Mouse (Mus musculus): ENCODE measurements around the gene Cnnm4.
A peak's percentile ranks its signal among the peaks of the same experiment; 100 is the strongest.
"Not testable (repeated sequence)": the region's sequence is repeated elsewhere in the genome, so short reads cannot be mapped to it uniquely, and the experiment has no call there.

The Cnnm4 gene

DNA sequence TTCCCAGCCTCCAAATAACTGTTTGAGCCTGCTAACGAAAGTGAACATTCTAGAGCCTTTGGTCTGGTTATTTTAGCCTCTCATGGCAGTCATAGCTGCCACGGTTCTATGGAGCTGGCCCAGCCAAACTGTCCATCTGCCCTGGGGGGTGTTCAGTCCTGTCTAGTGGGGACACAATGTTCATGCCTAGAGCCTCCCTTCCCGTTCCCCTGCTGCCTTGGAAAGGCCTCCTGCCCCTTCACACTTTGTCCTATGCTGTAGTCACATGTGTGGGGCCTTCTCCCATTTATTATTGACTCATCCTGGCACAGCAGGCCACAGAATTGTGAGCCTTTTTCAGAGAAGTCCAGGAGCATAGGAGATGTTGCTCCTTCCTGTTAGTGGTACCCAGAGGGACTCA lies 46.8 kb downstream of the Cnnm4 start:
- no peak for DNase-seq

DNA sequence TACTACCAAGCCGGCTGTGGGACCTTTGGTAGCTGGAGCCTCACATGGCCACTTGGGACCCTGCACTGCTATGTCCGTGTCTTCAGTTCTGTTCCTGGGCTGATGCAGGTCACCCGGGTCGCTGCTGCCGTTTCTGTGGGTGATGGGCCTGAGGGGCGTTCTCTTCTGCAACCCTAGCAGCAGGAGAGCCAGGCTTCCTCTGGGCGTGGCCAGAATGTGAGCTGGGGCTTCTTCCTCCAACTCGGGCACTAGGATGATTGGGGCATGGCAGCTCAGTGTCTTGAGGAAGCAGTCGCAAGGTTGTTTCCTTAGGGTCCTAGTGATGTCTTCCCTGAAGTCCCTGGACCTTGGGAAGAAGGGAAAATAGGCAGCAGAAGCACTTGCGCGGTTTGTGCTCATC lies 48.2 kb downstream of the Cnnm4 start:
- DNase-seq, result no peak

DNA sequence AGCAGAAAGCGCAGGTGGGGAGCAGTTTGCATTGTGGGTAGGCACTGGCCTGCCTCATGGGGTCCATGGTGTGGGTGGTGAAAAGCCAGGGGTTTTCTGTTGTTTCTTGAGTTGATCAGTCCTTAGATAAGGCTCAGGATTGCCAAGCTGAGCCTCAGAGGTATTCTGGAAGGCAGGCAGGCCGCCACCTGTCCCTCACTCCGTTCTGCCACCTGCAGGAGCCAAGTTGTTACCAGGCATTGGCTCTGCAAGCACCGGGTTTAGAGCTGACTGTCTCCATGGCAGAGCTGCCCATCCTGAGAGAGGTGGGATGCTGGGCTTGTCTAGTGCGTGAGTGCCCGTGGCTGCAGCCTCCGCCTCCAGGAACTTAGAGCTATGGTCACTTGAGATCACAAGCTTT lies 50.8 kb downstream of the Cnnm4 start:
- no peak for DNase-seq

DNA sequence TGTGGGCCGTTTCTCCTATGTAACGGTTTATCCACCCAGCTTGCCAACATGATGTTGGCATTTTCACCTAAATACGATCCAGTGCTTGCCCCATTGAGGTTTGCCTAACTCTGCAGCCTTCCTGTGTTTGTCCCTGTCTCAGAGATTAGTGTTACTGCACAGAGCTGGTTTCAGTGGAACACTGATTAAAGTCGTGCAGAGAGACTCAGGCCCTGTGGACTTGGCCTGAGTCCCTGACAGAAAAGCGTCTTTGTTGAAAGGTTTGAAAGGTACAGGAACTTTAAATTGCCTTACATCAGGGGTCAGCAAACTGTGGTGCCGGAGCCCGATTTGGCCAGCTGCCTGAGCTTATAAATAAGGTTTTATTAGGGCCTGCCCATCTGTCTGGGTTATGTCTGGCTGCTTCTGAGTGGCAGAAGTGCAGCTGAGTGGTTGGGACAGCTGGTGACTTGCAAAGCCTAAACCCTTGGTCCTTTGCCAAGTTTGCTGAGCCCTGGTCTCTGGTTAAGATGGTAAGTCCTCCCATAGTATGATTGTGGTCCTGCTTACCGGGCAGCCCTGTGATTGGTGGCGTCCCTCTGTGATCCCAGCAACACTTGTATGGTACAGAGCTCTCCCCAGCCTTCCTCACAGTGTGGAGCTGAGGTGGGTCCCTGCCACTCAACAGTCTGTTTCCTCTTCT lies 52.1 kb downstream of the Cnnm4 start:
- no peak for DNase-seq

DNA sequence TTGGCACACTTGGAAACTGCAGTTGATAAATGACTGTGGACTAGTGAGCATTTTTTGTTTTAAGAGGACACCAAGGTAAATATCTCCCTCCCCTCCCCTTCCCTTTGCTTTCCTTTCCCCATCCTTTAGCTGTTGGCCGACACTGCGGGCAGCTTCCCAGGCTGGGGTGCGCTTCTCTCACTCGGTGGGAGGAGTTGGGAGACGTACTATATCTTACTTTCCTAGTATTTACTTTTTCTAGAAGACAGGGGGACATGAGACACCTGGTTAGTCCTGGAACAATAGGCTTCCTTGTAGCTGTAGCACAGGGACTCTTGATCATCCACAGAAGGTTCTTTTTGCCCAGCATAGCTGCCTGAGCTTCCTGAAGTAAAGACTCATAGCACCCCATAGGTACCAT lies 52.6 kb downstream of the Cnnm4 start:
- DNase-seq, result no peak

DNA sequence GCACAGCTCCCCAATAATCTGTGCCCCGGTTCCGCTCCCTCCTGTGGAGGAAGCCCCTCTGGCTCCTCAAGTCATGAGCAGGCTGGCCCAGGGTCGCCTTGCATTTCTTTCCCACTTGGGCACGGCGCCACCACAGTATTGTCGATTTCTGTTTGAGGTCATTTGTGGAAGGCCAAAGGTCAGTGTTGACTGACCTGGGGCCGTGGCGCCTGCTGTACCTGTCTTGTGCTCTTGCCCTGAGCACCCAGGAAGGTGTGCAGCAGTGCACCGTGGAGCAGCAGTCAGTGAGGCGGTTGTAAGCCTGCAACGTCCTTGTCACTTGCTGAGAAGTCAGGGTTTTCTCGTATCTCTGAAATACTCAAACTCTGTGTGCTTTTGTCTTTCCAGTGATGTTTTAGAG lies 54.4 kb downstream of the Cnnm4 start:
- DNase-seq, result no peak

DNA sequence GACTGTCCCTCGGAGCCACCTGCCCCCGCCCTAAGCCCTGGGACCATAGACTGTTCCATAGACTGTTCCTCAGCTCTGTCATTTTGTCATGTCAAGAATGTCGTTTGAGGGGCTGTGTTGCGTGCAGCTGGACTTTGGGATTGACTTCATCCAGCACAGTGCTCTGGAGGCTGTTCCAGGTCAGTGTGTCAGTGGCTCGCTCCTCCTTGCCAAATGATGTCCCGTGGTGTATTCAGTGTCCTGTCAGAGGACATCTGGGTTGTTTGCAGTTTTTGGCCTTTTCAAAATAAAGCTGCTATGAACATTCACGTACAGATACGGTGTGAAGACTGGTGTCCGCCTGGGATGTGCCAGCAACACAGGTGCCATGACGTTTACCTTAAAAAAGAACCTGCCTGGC lies 55.5 kb downstream of the Cnnm4 start:
- no peak for DNase-seq

DNA sequence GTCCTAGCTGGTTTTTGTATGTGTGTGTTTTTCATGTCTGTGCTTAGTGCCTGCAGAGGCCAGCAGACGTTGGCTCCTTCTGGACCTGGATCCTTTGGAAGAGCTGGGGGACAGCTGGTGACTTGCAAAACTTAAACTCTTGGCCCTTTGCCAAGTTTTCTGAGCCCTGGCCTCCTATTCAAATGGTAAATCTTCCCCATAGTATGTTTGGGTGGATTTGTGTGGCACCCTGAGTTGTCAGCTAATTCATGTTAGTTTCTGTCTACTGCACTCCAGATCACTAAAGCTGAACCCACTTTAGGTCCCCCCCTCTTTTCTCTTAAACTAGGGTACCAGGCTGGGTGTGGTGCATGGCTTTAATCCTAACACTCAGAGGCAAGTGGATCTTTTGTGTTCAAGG lies 56.9 kb downstream of the Cnnm4 start:
- no peak for DNase-seq

DNA sequence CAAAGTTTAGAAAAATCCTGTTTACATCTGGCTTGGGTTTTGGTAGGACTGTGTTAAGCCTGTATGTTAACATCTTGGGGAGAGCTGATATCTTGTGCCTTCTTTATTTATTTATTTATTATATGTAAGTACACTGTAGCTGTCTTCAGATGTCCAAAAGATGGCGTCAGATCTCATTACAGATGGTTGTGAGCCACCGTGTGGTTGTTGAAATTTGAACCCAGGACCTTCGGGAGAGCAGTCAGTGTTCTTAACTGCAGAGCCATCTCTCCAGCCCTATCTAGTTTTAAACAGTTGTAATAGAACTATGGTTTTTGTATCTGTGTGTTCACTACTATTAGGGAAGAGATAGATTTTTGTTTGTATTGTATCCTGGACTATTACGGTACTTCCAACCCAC lies 57.9 kb downstream of the Cnnm4 start:
- no peak for DNase-seq

DNA sequence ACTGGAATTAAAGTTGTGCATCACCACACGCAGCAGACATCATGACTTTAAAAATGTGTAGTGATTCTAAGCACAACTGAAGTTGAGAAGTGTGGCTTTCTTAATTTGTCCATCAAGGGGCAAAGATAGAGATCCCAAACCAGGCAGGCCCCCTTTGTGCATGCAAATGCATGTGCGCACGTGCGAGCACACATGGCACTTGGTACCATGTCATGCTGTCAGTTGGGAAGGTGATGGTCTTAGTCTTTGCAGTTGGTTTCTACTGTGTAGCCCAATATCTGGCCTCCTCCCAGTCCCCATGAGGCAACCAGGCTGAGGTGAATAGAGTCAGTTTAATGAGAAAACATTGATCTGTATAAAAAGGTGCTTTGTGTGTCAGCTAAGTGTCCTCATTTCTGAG lies 58.5 kb downstream of the Cnnm4 start:
- DNase-seq, result no peak

DNA sequence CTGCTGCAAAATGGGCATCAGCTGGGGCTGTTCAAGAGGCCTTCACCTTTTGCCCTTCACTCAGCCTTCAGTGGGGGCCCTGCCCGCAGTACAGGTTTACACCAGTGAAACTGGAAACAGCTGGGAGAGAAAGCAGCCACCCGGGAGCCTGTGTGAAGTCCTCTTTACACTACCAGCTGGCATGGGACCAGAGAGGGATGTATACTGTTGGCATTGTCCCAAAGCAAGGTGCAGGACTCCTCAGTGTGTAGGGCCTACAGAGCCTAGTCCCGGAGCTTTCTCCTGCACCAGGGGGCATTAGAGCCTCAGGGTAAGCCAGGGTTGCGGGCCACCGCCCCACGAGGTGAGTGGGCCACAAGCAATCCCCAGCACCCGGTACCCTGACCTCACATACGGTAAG lies 59.1 kb downstream of the Cnnm4 start:
- DNase-seq, result no peak

DNA sequence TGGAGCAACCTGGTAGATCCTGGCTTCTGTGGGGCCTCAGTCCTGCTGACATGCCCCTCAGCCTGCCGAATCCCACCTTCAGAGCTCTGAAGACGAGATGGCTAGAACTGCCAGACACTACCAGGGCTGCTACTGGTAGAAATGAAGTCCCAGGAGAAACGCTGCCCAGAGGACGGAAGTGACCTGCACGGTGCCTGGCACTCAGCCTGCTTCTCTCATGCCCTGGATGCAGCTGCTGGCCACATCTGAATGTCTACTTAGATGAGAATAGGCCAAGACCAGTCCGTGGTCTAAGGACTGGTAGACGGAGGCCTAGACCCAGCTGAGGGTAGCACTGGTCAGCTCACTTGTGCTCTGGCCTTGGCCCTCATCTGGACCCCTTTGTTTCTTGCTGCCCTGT lies 59.5 kb downstream of the Cnnm4 start:
- no peak for DNase-seq

DNA sequence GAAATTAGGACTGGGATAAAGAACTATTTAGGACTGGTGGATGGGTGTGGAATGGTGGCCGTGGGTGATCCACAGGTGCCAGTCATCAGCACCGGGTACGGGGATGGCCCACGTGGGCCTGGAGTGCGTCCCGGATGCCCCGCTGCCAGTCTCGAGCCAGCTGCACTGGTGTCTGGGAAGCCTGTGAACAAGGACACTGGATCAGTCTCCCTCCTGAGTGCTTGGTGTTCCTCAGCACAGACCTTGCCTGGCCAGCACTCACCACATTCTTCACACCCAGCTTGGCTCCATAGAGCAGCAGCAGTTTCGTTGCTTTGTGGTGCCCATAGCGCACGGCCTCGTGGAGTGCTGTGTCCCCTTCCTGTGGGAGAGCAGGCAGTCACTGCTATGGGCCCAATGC lies 60.0 kb downstream of the Cnnm4 start:
- no peak for DNase-seq

DNA sequence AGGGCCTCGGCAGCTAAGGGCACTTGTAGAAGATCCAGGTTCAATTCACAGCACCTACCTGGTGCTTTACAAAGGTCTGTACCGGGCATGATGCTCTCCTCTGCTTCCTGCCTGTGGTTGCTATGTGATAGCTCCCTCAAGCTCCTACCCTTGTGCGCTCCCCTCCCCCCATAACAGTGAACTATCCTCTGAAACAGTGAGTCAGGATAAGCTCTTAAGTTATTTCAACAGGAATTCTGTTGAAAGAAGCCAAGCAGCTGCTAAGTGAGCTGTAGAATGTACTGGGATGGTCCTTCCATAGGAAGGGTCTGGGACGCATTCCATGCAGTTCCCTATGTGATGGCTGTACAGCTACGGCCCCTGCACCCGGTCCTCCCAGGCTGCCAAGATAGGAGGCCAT lies 62.1 kb downstream of the Cnnm4 start:
- DNase-seq, result no peak

DNA sequence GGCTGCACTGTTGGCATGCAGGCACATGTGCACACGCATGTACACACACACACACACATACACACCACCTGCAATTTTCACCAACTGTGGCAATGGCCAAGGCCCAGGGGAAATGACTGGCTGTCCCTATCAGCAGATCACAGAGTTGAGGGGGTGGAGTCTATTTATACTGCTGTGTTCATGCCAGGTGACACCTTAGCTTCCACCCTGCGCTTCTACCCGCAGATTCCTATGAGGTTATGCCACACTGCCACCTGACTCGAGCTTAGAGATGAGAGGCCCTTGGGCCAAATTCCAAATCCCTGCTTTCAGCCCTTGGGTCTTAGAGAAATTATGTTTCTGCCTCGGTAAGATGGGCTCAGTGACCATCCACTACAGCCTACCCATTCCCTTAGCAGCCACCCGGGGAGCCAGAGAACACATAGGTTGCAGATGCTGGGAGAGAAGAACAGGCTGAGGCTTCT lies 63.2 kb downstream of the Cnnm4 start:
- DNase-seq, result peak; percentile 43 to 64

DNA sequence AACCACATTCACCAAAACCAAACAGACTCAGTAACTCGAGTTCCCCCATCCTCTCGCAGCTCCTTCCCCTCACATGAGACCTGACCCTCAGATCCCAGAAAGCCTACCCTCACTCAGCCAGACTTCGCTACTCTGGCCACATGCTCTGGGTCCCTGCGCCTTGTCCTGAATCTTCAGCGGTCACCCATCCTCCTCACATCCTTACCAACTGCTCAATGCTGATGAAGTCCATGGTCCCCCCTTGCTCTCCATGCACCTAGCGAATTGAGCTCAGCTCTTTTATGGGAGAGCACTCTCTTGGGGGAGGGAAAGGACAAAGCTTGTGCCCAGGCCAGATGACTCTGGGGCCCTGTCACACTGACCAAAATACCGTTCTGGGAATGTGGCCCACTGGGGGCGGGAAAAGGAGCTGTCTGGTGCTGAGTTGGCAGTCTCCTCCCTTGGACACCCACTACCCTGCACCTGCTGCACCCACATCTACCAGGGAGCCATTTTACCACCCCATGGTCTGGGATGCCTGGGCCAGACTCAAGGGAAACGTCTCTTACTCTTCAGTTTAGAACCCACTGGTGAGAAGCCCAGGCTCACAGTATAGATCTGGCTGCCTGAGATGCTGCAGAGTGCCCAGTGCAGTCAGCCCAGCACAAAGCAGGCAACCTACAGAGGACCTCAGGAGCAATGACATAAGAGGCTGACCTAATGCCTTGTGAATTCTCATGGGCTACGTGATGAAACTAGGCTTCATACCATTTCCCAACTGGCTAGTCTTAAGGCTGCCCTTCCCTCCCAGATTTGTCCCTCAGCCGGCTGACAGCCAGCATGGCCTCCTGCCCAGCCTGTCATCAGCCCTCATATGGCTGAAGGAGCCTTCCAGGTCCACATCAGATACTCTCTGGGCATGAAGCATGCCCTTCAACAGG lies 64.3 kb downstream of the Cnnm4 start:
- DNase-seq, result peak; percentile 51 to 73

DNA sequence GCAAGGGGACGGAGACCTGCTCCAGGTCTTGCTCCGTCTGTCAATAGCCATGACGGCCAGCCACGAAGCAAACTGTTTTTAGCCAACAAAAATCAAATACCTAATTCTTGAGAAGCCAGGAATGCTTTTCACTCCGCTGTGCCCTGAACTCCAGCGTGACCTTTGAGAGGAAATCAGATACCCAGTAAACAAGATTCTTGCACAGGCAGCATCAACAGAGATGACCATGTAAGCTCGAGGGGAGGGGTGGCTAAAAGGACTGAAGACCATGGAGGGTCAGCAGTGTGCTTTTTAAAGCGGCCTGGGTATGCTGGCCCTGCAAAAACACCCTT lies 64.9 kb downstream of the Cnnm4 start:
- DNase-seq, result no peak

DNA sequence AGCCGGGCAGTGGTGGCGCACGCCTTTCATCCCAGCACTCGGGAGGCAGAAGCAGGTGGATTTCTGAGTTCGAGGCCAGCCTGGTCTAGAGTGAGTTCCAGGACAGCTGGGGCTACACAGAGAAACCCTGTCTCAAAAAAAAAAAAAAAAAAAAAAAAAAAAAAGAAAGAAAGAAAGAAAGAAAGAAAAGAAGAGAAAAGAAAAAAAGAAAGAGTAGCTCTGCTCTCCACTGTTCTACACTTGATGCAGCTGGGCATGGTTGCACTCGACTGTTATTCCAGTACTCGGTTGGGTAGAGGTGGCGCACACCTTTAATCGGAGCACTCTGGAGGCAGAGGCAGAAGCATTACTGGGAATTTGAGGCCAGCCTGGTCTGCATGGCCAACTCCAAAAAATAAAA lies 65.4 kb downstream of the Cnnm4 start, which contains the start of gene Ankrd23:
TSS of gene Ankrd23 (minus strand) at position 101 of the 400 bp plus-strand sequence.
- not testable (repeated sequence) for DNase-seq

DNA sequence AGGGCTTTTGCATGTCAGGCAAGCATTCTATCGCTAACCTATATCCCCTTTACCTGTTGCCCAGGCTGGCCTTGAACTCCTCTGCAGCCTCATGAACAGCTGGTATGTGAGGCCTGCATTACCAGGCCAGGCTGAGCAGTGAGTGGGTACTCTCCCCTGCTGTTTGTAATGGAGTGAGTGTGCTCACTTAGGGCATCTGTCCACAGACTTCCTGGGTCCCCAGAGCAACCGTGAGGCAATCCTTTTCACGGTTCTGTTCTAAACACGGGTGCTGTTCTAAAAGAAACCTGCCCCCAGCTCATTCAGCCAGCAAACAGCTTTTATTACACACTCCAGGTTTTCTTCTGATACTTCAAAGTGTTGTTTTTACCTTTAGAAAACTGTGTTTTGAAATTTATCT lies 67.3 kb downstream of the Cnnm4 start:
- DNase-seq, result no peak

DNA sequence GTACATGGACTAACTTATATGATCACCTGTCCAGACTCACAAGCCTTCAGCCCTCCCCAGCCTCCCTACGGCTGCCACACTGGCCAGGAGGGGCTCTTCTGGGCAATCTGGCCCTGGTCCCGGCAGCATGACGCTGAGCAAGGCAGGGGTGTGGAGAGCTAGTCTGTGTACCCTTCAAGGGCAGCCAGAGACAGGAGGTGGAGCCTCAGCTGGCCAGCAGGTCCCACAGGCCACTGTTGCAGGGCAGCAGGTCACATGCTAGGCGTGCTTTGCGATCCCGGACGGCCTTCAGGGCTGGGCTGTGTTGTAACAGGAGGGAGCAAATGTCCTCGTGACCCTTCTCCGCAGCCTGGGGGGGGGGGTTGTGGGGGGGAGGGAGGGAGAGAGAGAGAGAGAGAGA lies 67.8 kb downstream of the Cnnm4 start, which contains the start of gene Gm42417:
TSS of gene Gm42417 (minus strand) at position 244 of the 400 bp plus-strand sequence.
- DNase-seq, result peak; percentile 93 to 96

DNA sequence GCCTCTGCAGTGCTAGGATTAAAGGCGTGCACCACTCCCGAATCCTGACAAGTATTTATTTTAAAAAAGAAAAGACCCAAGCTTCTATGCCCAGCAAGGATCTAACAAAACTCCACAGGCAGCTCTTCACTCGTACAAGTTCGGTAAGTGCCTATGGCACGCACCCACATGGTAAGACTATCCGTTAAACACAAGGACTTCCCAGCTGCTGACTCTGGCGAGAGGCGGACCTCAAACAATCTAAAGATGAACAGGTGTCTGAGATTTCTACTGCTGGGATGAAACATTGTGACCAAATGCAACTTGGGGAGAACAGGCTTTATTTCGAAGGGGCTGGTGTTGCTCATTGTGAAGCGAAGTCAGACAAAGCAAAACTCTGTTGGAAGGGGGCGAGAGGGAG lies 68.7 kb downstream of the Cnnm4 start:
- no peak for DNase-seq

DNA sequence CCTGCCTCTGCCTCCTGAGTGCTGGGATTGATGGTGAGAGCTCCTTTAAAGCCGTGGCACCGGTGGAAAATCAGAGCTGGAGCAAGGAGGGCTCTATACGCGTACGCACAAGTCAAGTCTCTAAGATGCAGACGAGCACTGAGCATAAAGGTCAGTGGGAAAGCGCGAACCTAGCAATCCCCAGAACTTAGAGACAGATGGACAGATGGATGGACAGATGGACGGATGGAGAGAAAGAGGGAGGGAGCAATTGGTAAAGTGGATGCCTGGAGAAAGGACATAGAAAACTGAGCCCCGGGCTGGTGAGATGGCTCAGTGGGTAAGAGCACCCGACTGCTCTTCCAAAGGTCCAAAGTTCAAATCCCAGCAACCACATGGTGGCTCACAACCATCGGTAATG lies 69.4 kb downstream of the Cnnm4 start:
- DNase-seq, result no peak

DNA sequence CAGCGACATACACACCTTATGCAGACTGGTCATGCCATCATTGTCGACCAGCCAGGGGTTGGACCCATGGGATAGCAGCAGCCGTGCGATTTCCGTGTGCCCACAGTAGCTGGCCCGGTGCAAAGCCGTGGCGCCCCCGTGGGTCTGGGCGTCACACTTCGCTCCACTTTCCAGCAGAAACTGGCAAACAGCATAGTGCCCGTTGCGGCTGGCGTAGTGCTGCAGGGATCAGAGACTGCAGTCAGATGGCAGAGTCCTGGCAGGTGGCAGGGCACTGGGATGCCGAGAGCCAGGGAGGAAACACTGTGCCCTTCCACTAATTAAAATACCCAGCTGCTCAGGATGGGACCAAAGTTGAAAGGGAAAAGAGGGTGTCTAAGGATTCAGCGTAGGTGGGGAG lies 70.4 kb downstream of the Cnnm4 start:
- DNase-seq, result no peak

DNA sequence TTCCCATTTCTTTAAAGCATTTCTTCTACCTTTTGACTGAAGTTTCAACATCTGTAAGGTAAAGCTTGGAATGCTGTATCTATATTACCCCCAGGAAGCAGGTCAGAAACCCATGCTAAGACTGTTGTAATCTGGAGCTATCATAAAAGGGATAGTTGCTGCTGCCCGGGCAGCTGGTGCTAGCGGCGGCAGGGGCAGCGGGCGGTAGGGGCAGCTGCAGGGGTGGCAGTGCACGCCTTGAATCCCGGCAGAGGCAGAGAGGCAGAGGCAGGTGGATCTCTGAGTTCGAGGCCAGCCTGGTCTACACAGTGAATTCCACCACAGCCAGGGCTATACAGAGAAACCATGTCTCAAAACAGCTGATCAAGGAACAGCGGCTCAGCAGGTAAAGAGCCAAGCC lies 71.5 kb downstream of the Cnnm4 start:
- no peak for DNase-seq
